Mouse (Mus musculus): ENCODE measurements at regions not wholly inside any gene's neighbourhood (a gene's known extent, or its start where the extent isn't known, plus 50 kb on each side); places are given as distances from the start of the nearest gene placed in this dataset.
A peak's percentile ranks its signal among the peaks of the same experiment; 100 is the strongest.

GRCm38 (mm10) chr6:147416592-147416991, 59.0 kb upstream of the Ccdc91 start:
- no peak for DNase-seq (ENCODE audit: low spot score in 2 of 2)

DNA sequence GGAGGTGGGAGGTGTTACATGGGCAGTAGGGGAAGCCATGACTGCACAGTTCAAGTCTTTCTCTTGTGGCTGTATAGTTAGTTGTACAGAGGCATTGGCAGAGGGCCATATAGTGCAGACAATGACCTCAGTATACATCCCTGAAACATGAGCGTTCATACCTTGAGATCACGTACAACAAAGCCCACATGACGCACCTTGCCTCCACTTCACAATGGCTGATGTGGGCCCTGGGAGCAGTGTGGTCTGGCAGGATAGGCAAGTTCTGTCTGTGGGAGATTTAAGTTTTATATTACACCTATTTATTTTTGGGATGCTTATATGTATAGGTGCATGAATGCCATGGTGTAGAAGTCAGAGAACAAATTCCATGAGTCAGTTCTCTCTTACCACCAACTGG, 61.9 kb upstream of the Ccdc91 start:
- DNase-seq (ENCODE audit: low spot score in 2 of 2) = no peak

DNA sequence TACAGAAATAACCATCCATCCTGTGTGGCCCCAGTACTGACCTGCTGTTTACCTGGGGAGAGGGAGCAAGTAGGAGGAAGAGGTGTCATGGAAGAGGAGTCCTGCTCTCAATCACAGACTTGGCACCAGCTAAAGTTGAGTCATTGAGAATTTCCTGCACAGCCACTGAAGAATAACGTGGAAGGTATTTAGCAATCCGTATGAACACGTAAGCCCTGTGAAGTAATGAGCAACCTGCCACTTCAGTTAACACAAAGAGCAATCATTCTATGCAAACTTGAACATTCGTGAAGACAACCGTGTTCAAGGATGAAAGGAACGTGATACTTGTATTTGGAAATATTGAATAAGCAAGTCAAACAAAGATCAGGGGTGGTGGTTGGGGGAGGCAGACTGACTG, 77.6 kb upstream of the Ccdc91 start:
- no peak for DNase-seq (ENCODE audit: low spot score in 2 of 2)

DNA sequence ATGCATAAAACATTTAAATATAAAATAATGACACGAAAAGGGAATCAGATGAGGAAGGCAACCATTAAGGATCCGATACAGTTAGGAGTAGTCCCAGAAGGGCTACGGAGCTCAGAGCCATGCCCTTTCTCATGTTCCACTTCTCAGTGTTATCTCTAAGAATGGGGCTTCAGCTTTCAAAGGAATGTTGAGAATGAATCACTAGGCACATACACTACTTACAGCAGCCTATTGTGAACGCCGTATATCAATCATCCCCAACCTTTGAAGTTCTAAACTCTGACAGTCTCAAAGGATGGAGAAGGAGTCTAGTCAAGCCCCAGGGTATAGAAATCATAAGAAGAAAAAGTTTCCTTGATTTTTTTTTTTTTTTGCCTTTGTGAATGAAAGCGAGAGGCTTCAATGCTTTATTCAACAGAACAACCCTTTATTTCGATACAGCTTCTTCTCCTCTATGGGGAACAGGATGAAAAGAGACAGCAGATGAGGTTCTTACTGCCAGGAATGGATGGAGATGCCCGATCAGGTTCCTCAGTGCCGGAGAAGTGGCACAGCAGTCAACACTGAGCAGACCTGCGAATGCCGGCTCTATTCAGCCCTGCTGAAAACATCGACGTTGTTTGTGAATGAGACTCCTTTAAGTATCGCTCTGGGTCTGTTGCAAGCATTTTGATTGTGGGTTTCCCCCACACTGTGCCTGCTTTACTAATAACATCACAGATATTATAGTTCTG, 84.0 kb upstream of the Ccdc91 start:
- no peak for DNase-seq (ENCODE audit: low spot score in 2 of 2)

DNA sequence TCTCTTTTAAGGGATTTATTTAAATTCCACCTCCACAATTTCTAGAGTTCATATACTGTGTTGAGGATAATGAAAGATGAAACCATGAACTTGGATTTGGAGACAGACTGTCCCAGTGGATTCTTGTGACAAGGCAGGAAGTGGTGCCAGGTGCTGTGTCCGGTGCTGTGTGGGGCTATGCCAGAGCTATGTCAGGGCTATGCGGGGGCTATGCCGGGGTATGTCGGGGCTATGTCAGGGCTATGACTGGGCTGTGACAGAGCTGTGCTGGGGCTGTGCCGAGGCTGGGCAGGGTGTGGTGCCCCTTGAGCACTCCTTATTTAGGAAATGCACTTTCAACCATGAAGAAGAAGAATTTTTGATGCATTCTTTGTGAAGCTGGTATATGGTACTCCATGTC, 85.1 kb upstream of the Ccdc91 start:
- no peak for DNase-seq (ENCODE audit: low spot score in 2 of 2)

- no peak for DNase-seq (ENCODE audit: low spot score in 2 of 2)
Observed at GRCm38 (mm10) chr6:147388727-147389126, 86.9 kb upstream of the Ccdc91 start.

DNA sequence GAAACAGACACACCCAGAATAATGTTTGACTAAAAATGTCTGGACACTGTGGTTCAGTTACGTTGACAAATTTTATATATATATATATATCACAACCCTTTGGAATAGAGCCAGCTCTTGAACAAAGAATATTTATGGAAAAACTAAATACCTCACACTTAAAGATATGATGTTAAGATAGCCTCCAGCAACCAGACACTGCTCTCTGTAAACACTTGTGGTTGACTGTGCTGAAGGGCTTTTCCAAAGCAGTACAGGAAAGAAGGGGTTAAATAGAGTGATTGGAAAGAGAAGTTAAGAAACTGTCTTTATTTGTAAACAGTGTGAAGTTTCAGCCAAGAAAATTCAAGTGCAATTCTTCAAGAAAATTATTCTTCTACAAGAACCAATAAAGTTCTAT, 90.0 kb upstream of the Ccdc91 start:
- no peak for DNase-seq (ENCODE audit: low spot score in 2 of 2)

GRCm38 (mm10) chr6:147380519-147380918, 95.1 kb upstream of the Ccdc91 start:
- no peak for DNase-seq (ENCODE audit: low spot score in 2 of 2)

DNA sequence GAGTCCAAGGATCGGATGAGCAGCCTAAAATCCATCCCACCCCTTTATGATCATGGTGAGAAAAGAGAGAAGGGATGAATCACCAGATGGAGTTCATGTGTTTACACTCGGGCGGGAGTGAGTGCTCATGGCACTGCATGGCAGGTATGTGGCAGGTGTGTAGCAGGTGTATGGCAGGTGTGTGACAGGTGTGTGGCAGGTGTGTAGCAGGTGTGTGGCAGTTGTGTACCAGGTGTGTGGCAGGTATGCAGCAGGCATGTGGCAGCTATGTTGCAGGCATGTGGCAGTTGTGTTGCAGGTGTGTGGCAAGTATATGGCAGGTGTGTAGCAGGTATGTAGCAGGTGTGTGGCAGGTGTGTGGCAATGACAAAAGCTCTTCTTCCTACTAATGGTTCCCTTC, 97.9 kb upstream of the Ccdc91 start:
- DNase-seq (ENCODE audit: low spot score in 2 of 2) = no peak

DNA sequence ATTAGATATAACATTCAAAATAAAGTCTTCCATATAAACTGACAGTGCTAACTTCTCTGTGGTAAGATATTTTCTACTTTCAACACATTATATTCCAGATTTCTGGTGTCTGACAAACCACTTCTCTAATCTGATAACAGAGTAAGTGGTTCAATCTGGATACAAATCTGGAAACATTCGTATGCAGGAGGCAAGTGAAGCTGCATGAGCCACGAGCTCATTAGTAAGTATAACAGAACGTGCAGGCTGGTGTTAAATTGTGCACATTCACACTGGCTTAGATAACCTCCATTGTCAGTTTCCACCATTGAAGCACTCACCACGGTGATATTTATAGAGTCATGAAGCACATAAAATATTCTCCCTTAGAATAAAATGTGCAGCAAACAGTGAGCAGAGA, 103.9 kb upstream of the Ccdc91 start:
- no peak for DNase-seq (ENCODE audit: low spot score in 2 of 2)

- DNase-seq (ENCODE audit: low spot score in 2 of 2) = no peak
Observed at GRCm38 (mm10) chr6:147371336-147371735, 104.3 kb upstream of the Ccdc91 start.

- no peak for DNase-seq (ENCODE audit: low spot score in 2 of 2)
Observed at GRCm38 (mm10) chr6:147362842-147363241, 98.9 kb upstream of the Pthlh start.

- DNase-seq (ENCODE audit: low spot score in 2 of 2) = no peak
Observed at GRCm38 (mm10) chr6:147357031-147357430, 93.0 kb upstream of the Pthlh start.

DNA sequence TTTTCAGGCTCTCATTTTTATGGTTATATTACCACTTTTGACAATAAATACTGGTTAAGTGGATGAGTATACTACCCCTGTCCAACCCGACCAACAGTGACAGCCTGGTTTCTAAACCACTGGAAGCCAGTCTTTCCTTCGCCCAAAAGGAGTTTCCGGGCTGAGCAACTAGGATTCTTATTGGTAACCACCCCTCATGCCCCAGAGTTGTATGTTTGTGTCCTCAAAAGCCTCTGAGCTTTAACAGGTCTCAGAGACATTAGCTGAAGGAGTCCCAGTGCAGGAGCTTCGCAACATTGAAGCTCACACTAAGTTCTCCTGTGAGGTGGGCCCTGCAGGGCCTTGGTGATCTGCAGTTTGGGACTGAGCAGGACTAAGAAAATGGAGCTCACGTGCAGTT, 92.6 kb upstream of the Pthlh start:
- DNase-seq (ENCODE audit: low spot score in 2 of 2) = no peak

- no peak for DNase-seq (ENCODE audit: low spot score in 2 of 2)
Observed at GRCm38 (mm10) chr6:147349566-147350237, 85.7 kb upstream of the Pthlh start.

GRCm38 (mm10) chr6:147348621-147349020, 84.6 kb upstream of the Pthlh start:
- no peak for DNase-seq (ENCODE audit: low spot score in 2 of 2)

DNA sequence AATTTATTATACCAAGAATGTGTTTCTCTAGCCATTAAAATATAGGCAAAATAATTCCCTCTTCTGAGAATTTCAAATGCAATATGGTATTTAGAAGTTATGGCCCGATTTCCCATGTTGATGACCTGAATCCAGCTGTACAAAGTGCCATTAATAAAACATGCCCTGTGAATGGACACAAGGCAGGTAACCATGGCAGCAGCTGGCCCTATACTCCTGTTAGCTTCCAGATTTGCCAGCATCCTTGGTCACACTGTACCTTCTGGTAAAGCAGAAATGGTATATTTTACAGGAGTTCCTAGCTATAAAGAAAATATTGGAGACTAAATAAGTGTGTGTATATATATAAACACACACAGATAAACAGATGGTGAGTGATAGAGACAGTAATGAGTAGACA, 77.1 kb upstream of the Pthlh start:
- no peak for DNase-seq (ENCODE audit: low spot score in 2 of 2)

DNA sequence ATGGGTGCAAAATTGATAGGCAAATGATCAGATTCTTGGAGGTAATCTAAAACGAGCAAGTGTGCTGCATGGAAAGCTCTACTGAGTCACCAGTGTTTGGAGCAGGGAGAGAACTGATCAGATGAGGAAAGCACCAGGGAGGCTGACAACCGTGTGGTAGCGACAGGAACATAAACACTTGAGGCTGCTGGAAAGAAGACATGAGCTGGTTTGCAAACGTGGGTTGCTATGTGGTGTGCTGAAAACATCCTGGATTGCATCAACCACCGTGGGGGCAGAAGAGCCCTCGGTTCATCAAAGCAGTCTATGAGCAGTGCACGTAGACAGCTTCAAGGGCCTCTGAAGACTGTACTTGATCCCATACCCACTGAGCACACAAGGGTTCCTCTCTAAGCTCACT, 69.0 kb upstream of the Pthlh start:
- no peak for DNase-seq (ENCODE audit: low spot score in 2 of 2)

GRCm38 (mm10) chr6:147329201-147329600, 65.2 kb upstream of the Pthlh start:
- DNase-seq (ENCODE audit: low spot score in 2 of 2) = peak in 1 of 2 experiments; percentile 23

- DNase-seq (ENCODE audit: low spot score in 2 of 2) = no peak
Observed at GRCm38 (mm10) chr6:147324336-147324735, 60.4 kb upstream of the Pthlh start.

- DNase-seq (ENCODE audit: low spot score in 2 of 2) = no peak
Observed at GRCm38 (mm10) chr6:147318106-147318505, 54.1 kb upstream of the Pthlh start.

GRCm38 (mm10) chr6:147316702-147317468, 52.9 kb upstream of the Pthlh start:
- no peak for DNase-seq (ENCODE audit: low spot score in 2 of 2)

GRCm38 (mm10) chr6:147316140-147316539, 52.2 kb upstream of the Pthlh start:
- DNase-seq (ENCODE audit: low spot score in 2 of 2) = no peak

All from frontal cortex, postnatal 25 days (tissue).